Mouse (Mus musculus): Measurements from ENCODE around the gene Tspan10. TPM values are rescaled to one million over a fixed set of nuclear protein-coding genes. Genes with fewer than 3 reads are reported as not detected.
"Not testable (repeated sequence)": the region's sequence is repeated elsewhere in the genome, so short reads cannot be mapped to it uniquely, and the experiment has no call there.

Gene Tspan10
- polyA plus RNA-seq, 1 experiment from 2014 or later, result not detected

GRCm38 (mm10) chr11:120406445-120406844 is 36.0 kb upstream of the Tspan10 start:
- Histone ChIP-seq H3K27me3 (ENCODE audit: control insufficient read depth, insufficient read depth, low read length) (no peaks in the 10 kb centered on the region), H3K9ac (ENCODE audit: low read length) (no peak overlapping the region), H3K4me1 (replicated peaks; ENCODE audit: control insufficient read depth, insufficient read depth) (no peaks in the 10 kb centered on the region), H3K36me3 (ENCODE audit: control insufficient read depth, insufficient read depth, low read length) (peaks cover 49% of the 10 kb centered on the region), H3K27ac (replicated peaks) (no peak overlapping the region), H3K9me3 (ENCODE audit: control insufficient read depth, low read length) (no peaks in the 10 kb centered on the region), H3K4me3 (ENCODE audit: low read depth, low read length) (no peak overlapping the region), H3K4me2 (replicated peaks; ENCODE audit: low read depth) (no peak overlapping the region)
- WGBS, result 87% methylated on average over 1 of the region's 1 CpGs
- ATAC-seq (ENCODE audit: low FRiP score, low TSS enrichment), result no peak
- no peak for DNase-seq (ENCODE audit: low spot score)
- no peak for TF ChIP-seq CTCF (IDR thresholded peaks at IDR 0.05; ENCODE audit: low read depth)
- TF ChIP-seq EP300 (optimal IDR thresholded peaks at IDR 0.05), result no peak

- H3K9me3 ChIP-seq (ENCODE audit: control insufficient read depth, low read length); H3K9ac ChIP-seq (ENCODE audit: low read length); H3K4me1 ChIP-seq (replicated peaks; ENCODE audit: control insufficient read depth, insufficient read depth); H3K27ac ChIP-seq (replicated peaks); DNase-seq (ENCODE audit: low spot score); ATAC-seq (ENCODE audit: low FRiP score, low TSS enrichment); H3K4me2 ChIP-seq (replicated peaks; ENCODE audit: low read depth); H3K4me3 ChIP-seq (ENCODE audit: low read depth, low read length); H3K27me3 ChIP-seq (ENCODE audit: control insufficient read depth, insufficient read depth, low read length): not testable (repeated sequence)
- whole genome bisulfite sequencing, result 96% methylated on average over 7 of the region's 10 CpGs
- TF ChIP-seq CTCF (IDR thresholded peaks at IDR 0.05; ENCODE audit: low read depth), result peak; percentile 11; the same call in 1 of the 2 replicates
- peaks cover 48% of the 10 kb centered on the region for H3K36me3 ChIP-seq (ENCODE audit: control insufficient read depth, insufficient read depth, low read length)
These were observed 28.8 kb upstream of the Tspan10 start for GRCm38 (mm10) chr11:120413621-120414020.

GRCm38 (mm10) chr11:120417852-120418251 is 24.6 kb upstream of the Tspan10 start:
- H3K27me3 ChIP-seq (ENCODE audit: control insufficient read depth, insufficient read depth, low read length), result no peaks in the 10 kb centered on the region
- H3K4me2 ChIP-seq (replicated peaks; ENCODE audit: low read depth), result no peak overlapping the region
- TF ChIP-seq EP300 (optimal IDR thresholded peaks at IDR 0.05), result no peak
- DNase-seq (ENCODE audit: low spot score) (no peak), ATAC-seq (ENCODE audit: low FRiP score, low TSS enrichment) (no peak)
- WGBS, result 84% methylated on average over 7 of the region's 7 CpGs
- H3K9ac ChIP-seq (ENCODE audit: low read length), result no peak overlapping the region
- H3K4me3 ChIP-seq (ENCODE audit: low read depth, low read length), result no peak overlapping the region
- H3K36me3 ChIP-seq (ENCODE audit: control insufficient read depth, insufficient read depth, low read length), result peaks cover 37% of the 10 kb centered on the region
- H3K27ac ChIP-seq (replicated peaks), result no peak overlapping the region
- no peaks in the 10 kb centered on the region for H3K9me3 ChIP-seq (ENCODE audit: control insufficient read depth, low read length)
- H3K4me1 ChIP-seq (replicated peaks; ENCODE audit: control insufficient read depth, insufficient read depth), result no peaks in the 10 kb centered on the region

- ATAC-seq (ENCODE audit: low FRiP score, low TSS enrichment) (no peak), DNase-seq (ENCODE audit: low spot score) (no peak)
- Histone ChIP-seq H3K9ac (ENCODE audit: low read length) (no peak overlapping the region), H3K4me3 (ENCODE audit: low read depth, low read length) (no peak overlapping the region), H3K36me3 (ENCODE audit: control insufficient read depth, insufficient read depth, low read length) (peaks cover 32% of the 10 kb centered on the region), H3K27ac (replicated peaks) (no peak overlapping the region), H3K4me2 (replicated peaks; ENCODE audit: low read depth) (no peak overlapping the region), H3K4me1 (replicated peaks; ENCODE audit: control insufficient read depth, insufficient read depth) (no peaks in the 10 kb centered on the region), H3K27me3 (ENCODE audit: control insufficient read depth, insufficient read depth, low read length) (no peaks in the 10 kb centered on the region), H3K9me3 (ENCODE audit: control insufficient read depth, low read length) (no peaks in the 10 kb centered on the region)
- 79% methylated on average over 1 of the region's 1 CpGs for WGBS
- TF ChIP-seq EP300 (optimal IDR thresholded peaks at IDR 0.05) (no peak), CTCF (IDR thresholded peaks at IDR 0.05; ENCODE audit: low read depth) (no peak)
These were observed 23.9 kb upstream of the Tspan10 start for GRCm38 (mm10) chr11:120418592-120418991.

- Histone ChIP-seq H3K4me2 (replicated peaks; ENCODE audit: low read depth) (no peak overlapping the region), H3K4me3 (ENCODE audit: low read depth, low read length) (no peak overlapping the region), H3K4me1 (replicated peaks; ENCODE audit: control insufficient read depth, insufficient read depth) (no peaks in the 10 kb centered on the region), H3K36me3 (ENCODE audit: control insufficient read depth, insufficient read depth, low read length) (peaks cover 29% of the 10 kb centered on the region), H3K9ac (ENCODE audit: low read length) (no peak overlapping the region), H3K9me3 (ENCODE audit: control insufficient read depth, low read length) (no peaks in the 10 kb centered on the region), H3K27me3 (ENCODE audit: control insufficient read depth, insufficient read depth, low read length) (no peaks in the 10 kb centered on the region), H3K27ac (replicated peaks) (no peak overlapping the region; the same call in 1 of the 2 replicates)
- TF ChIP-seq EP300 (optimal IDR thresholded peaks at IDR 0.05) (no peak), CTCF (IDR thresholded peaks at IDR 0.05; ENCODE audit: low read depth) (no peak)
- ATAC-seq (ENCODE audit: low FRiP score, low TSS enrichment) (peak; percentile 4; the same call in 1 of the 2 replicates), DNase-seq (ENCODE audit: low spot score) (no peak)
- 47% methylated on average over 13 of the region's 13 CpGs for WGBS
These were observed 19.5 kb upstream of the Tspan10 start for GRCm38 (mm10) chr11:120422651-120423568.

Data from stomach, postnatal 0 days (tissue).